Mouse (Mus musculus) heart, postnatal 36 days (tissue): ENCODE measurements around the gene Celsr2. TPM values are rescaled to one million over a fixed set of nuclear protein-coding genes. Genes with fewer than 3 reads are reported as not detected.

Source experiments
- total RNA-seq, 2 experiments: library from RNA; stranded (reverse); gene quantifications; 2 replicates each; pipeline ENCODE4 v1.2.3; 2021

Celsr2 gene
- total RNA-seq, 2 experiments from 2014 or later, result 6.6 to 7.4 TPM

Other genes starting within 250 kb of the Celsr2 start
- gene Amigo1, start 229.2 kb downstream of the Celsr2 start, total RNA-seq, result 10 to 100 TPM; 15.1 to 15.5 TPM
- 1 to 10 TPM; 5.3 to 5.5 TPM for gene Cyb561d1, start 214.3 kb downstream of the Celsr2 start, total RNA-seq
- gene Atxn7l2, start 204.6 kb downstream of the Celsr2 start, total RNA-seq, result 1 to 10 TPM; 2.6 to 3.2 TPM
- under 1 TPM; 0.70 to 0.80 TPM for gene Sypl2, start 188.9 kb downstream of the Celsr2 start, total RNA-seq
- 10 to 100 TPM; 54.3 to 55.2 TPM for gene Psma5, start 158.6 kb downstream of the Celsr2 start, total RNA-seq
- gene Sort1, start 131.5 kb downstream of the Celsr2 start, total RNA-seq, result 10 to 100 TPM; 18.7 to 20.3 TPM
- gene Mybphl, start 50.6 kb downstream of the Celsr2 start, total RNA-seq, result 10 to 100 TPM; 46.4 to 54.6 TPM
- gene Psrc1, start 31.7 kb downstream of the Celsr2 start, total RNA-seq, result under 1 TPM; 0.39 to 0.68 TPM
- 10 to 100 TPM; 82.6 to 83.9 TPM for gene Sars, start 29.7 kb upstream of the Celsr2 start, total RNA-seq
- not detected for gene 1700013F07Rik, start 118.6 kb upstream of the Celsr2 start, total RNA-seq
- gene 5330417C22Rik, start 121.0 kb upstream of the Celsr2 start, total RNA-seq, result not detected
- 10 to 100 TPM; 27.0 to 29.9 TPM for gene Tmem167b, start 146.9 kb upstream of the Celsr2 start, total RNA-seq
- 10 to 100 TPM; 14.8 to 17.5 TPM for gene Taf13, start 156.1 kb upstream of the Celsr2 start, total RNA-seq
- 1 to 10 TPM; 7.6 to 9.5 TPM for gene Wdr47, start 175.7 kb upstream of the Celsr2 start, total RNA-seq
- gene Clcc1, start 238.4 kb upstream of the Celsr2 start, total RNA-seq, result 10 to 100 TPM; 43.0 to 49.1 TPM